Comparison of ENCODE assay signal across 12 mouse cellular contexts in genomic region chr11:117718838-117719237, GRCm38 (mm10).
"Had no signal": no experiment of that assay in that cellular context is flagged by ENCODE, and none has a peak within 500 bp of the region (broad histone marks: within the 10 kb centered on the region; RNA-seq: fewer than 3 reads in every experiment).

No protein-coding gene starts in this region.

- H3K4me2 ChIP-seq: liver, embryonic 12.5 days; lung, embryonic 15.5 days; neural tube, embryonic 13.5 days had no signal

- H3K27ac ChIP-seq: left cerebral cortex, adult 2 months; limb, embryonic 10.5 days; liver, embryonic 12.5 days; lung, embryonic 15.5 days; macrophage; neural tube, embryonic 13.5 days had no signal

- H3K4me3 ChIP-seq: left cerebral cortex, adult 2 months; limb, embryonic 10.5 days; liver, embryonic 12.5 days; lung, embryonic 15.5 days; neural tube, embryonic 13.5 days had no signal

- H3K4me1 ChIP-seq: lung, embryonic 15.5 days; neural tube, embryonic 13.5 days had no signal

- ATAC-seq: liver, embryonic 12.5 days had no signal

- H3K9ac ChIP-seq: liver, embryonic 12.5 days; lung, embryonic 15.5 days; neural tube, embryonic 13.5 days had no signal

- DNase-seq: kidney, adult 18-20 months; kidney, postnatal 14 days; lung, postnatal 14 days; midbrain, embryonic 14.5 days; right cerebral cortex, postnatal 14 days; thymus, postnatal 14 days had no signal

- H3K9me3 ChIP-seq: limb, embryonic 10.5 days; liver, embryonic 12.5 days; lung, embryonic 15.5 days; neural tube, embryonic 13.5 days had no signal

- H3K27me3 ChIP-seq: liver, embryonic 12.5 days; lung, embryonic 15.5 days; neural tube, embryonic 13.5 days had no signal
